Mouse (Mus musculus): Measurements from ENCODE around the gene Tmem206.

DNA sequence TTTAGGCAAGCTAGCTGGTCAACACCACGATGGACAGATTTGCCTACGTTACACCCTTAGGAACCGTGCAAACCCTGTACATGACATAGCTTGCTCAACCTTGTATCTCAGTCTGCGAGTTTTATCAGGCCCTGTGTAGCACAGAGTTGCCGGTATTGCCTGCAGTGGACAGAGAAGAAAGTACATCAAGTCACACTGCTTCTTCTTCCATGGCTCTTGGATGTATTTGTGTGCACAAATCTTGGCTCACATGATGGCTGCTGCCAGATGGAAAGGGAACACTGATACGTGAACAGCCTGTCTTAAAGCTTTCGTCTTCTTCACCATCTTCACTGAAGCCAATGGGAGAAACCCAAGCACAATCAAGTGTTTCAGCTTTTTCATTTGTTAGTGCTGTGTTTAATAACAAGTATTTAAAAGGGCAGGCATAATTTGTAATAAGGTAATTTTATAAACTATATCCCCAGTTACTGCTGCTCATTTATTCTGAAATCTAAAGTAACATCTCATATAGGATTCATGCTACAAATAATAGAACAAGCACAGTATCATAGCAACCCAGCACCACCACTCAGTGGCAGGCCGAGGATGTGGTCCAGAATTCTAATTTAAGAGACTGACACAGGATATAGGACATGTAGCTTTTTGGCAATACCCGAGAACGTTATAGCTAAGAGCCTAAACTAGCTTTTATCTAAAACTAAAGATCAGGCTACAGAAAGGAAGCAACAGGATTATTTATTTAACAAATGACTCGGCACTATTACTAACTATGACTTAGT, 56.4 kb downstream of the Tmem206 start:
- TF ChIP-seq CTCF (IDR thresholded peaks at IDR 0.05; ENCODE audit: control insufficient read depth, insufficient read depth, insufficient replicate concordance, low read depth, low read length) (no peak), POLR2A (IDR thresholded peaks at IDR 0.05; ENCODE audit: control insufficient read depth, low read depth, low read length) (no peak)
